Mouse (Mus musculus) mouse trophoblast stem cell (cell line): ENCODE measurements around the gene 1700067K01Rik.

Experiments used
- in situ Hi-C, 2 experiments: fragments of 300-500 bp; cut with MseI, MboI; formaldehyde crosslinking; loops; 2 replicates in 1 of 2; 3 replicates in 1 of 2; pipeline ENCODE4 v1.15.1; 2025

The 1700067K01Rik gene

GRCm38 (mm10) chr8:84001281-84002000 lies at the start of gene 1700067K01Rik:
Gene 1700067K01Rik, plus strand, starts transcription at chr8:84001502.
- in situ Hi-C loops = no loop called here

GRCm38 (mm10) chr8:83954749-83955105 lies 46.6 kb upstream of the 1700067K01Rik start:
- in situ Hi-C loops = no loop called here

GRCm38 (mm10) chr8:83955106-83955957 lies 46.0 kb upstream of the 1700067K01Rik start, which contains the start of the genes Gm10644 and Asf1b:
Gene Gm10644, minus strand, starts transcription at chr8:83955205.
Gene Asf1b, plus strand, starts transcription at chr8:83955507.
- in situ Hi-C loops = no loop called here

- in situ Hi-C loops = no loop called here
Measured at GRCm38 (mm10) chr8:83955958-83956218, 45.4 kb upstream of the 1700067K01Rik start.

GRCm38 (mm10) chr8:83956789-83957188 lies 44.5 kb upstream of the 1700067K01Rik start:
- in situ Hi-C loops = no loop called here

- in situ Hi-C loops = no loop called here
Measured at GRCm38 (mm10) chr8:83964015-83964765, 37.1 kb upstream of the 1700067K01Rik start.

- in situ Hi-C loops = no loop called here
Measured at GRCm38 (mm10) chr8:83967701-83968100, 33.6 kb upstream of the 1700067K01Rik start.

GRCm38 (mm10) chr8:83971121-83971520 lies 30.2 kb upstream of the 1700067K01Rik start:
- in situ Hi-C loops = no loop called here

- in situ Hi-C loops = no loop called here
Measured at GRCm38 (mm10) chr8:83971661-83972060, 29.6 kb upstream of the 1700067K01Rik start.

- in situ Hi-C loops = no loop called here
Measured at GRCm38 (mm10) chr8:83972150-83973120, 28.9 kb upstream of the 1700067K01Rik start, which contains the start of gene Prkaca. Gene Prkaca, plus strand, starts transcription at chr8:83972993.

- in situ Hi-C loops = no loop called here
Measured at GRCm38 (mm10) chr8:83973161-83974031, 27.9 kb upstream of the 1700067K01Rik start.

GRCm38 (mm10) chr8:83974521-83974920 lies 26.8 kb upstream of the 1700067K01Rik start:
- in situ Hi-C loops = no loop called here

- in situ Hi-C loops = no loop called here
Measured at GRCm38 (mm10) chr8:83976101-83976630, 25.1 kb upstream of the 1700067K01Rik start.

GRCm38 (mm10) chr8:83976779-83977350 lies 24.4 kb upstream of the 1700067K01Rik start:
- in situ Hi-C loops = no loop called here

GRCm38 (mm10) chr8:83977646-83978045 lies 23.7 kb upstream of the 1700067K01Rik start:
- in situ Hi-C loops = no loop called here

- in situ Hi-C loops = no loop called here
Measured at GRCm38 (mm10) chr8:83978200-83978599, 23.1 kb upstream of the 1700067K01Rik start.

GRCm38 (mm10) chr8:83980250-83980649 lies 21.1 kb upstream of the 1700067K01Rik start:
- in situ Hi-C loops = no loop called here

- in situ Hi-C loops = no loop called here
Measured at GRCm38 (mm10) chr8:83980845-83981244, 20.5 kb upstream of the 1700067K01Rik start.

- in situ Hi-C loops = no loop called here
Measured at GRCm38 (mm10) chr8:83981533-83981932, 19.8 kb upstream of the 1700067K01Rik start.
